Mouse (Mus musculus): Measurements from ENCODE around the gene Tyms.
"Not testable (repeated sequence)": the region's sequence is repeated elsewhere in the genome, so short reads cannot be mapped to it uniquely, and the experiment has no call there.

Tyms gene

DNA sequence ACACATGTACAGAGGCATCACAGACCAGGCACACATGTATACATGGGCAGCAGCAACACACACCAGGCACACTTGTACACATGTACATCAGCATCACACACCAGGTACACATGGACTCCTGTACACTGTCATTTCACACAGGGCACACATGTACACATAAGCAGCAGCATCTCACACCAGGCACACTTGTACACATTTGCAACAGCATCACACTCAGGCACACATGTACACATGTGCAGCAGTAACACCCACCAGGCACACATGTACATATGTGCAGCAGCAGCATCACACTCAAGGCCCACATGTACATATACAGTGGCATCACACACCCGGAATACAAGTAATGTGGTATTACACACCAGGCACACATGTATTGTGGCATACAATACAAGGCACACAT lies 24.8 kb upstream of the Tyms start:
- no peak for DNase-seq

- DNase-seq, result no peak
Measured at GRCm38 (mm10) chr5:30095731-30096130, 22.3 kb upstream of the Tyms start.

DNA sequence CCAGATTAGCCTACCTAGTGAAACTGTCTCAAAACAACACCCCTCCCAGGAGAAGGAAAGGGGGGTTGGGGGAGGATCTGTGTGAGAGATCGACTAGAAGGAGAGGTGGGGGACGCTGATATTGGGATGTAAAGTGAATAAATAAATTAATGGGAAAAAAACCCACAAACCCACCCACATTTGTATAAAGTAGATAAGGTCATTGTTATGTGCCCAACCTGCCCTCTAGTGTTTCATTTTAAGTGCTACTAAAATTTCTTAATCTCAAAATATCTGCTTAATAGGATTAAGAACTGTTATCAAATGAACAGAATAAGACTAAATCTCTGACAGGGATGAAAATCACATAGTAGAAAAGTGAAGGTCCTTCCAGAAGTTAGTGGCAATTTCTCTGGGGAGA lies 21.0 kb upstream of the Tyms start:
- no peak for DNase-seq

DNA sequence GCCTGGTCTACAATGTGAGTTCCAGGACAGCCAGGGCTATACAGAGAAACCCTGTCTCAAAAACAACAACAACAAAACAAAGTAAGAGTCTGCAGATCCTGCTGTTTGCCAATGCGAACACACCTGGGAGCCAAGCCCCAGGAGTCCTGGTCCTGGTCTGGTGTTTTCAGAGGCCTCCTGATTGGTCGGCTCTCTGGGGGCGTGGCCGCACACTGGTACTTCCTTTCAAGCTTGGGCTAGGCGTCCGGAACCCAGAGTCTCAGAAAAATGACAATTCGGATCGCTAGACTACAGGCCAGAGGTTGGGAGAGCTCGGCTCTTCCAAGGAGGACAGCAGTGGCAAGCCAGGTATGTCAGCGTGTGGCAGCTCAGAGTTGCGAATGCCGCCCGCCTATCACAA lies 19.3 kb upstream of the Tyms start:
- no peak for DNase-seq

GRCm38 (mm10) chr5:30072377-30072776 lies 1.0 kb downstream of the Tyms start:
- no peak for DNase-seq

GRCm38 (mm10) chr5:30071677-30072076 lies 1.7 kb downstream of the Tyms start:
- no peak for DNase-seq

- DNase-seq, result peak; percentile 43 to 59
Measured at GRCm38 (mm10) chr5:30067726-30068125, 5.7 kb downstream of the Tyms start.

DNA sequence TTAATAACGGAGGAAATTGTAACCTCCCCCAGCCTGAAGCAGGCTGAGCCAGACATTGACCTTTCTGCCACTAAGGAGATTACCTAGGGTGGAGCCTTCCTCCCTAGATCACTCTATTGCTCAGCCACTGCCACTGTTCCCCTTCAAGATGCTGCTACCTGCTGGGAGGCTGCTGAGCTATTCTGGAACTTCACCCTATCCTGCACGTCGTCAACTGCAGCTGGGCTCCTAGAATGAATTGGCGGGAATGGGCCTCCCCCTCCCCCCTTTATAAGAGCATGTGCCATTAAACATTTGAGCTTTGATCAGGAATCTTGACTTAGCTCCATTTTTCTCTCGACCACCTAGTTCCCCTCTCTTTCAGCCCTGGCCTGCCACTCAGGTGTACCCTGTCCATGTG lies 13.8 kb downstream of the Tyms start:
- not testable (repeated sequence) for DNase-seq

GRCm38 (mm10) chr5:30058216-30058731 lies 15.1 kb downstream of the Tyms start:
- no peak for DNase-seq

- not testable (repeated sequence) for DNase-seq
Measured at GRCm38 (mm10) chr5:30039841-30040240, 33.6 kb downstream of the Tyms start.

DNA sequence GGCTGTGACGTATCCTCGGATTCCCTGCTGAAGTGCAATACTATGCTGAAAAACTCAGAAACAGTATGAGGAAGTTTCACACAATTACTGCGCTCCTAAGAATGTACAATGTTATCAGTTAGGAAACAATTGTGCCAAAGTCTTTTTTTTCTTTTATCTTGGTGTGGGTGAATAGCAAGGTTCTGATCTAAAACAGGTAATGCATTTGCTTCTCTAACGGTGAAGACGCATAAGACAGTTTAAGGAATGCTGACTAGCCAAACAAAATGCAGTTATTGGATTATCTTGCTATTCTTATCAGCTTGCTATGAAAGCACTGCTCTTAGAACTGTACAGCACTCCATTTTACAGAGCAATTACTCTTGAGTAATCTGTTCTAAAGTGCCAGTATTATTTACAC lies 34.1 kb downstream of the Tyms start:
- DNase-seq, result not testable (repeated sequence)

DNA sequence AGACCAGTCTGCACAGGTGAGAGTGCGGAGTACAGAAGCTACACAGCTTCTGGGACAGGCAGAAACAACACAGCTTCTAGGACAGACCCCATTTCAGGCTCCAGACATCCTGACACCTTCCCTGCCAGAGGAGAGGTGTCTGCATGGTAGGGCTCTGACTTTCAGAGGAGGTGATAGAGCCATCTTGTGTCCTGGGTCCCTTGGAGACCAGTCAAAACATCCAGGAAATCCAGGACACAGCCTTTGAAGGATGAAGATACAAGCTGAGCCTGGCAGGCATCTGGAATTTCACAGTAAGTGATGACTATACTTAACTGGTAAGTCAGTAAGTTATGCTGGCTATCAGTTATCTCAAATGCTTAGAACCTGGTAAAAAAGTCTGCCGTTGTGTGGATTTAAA lies 36.3 kb downstream of the Tyms start:
- not testable (repeated sequence) for DNase-seq

DNA sequence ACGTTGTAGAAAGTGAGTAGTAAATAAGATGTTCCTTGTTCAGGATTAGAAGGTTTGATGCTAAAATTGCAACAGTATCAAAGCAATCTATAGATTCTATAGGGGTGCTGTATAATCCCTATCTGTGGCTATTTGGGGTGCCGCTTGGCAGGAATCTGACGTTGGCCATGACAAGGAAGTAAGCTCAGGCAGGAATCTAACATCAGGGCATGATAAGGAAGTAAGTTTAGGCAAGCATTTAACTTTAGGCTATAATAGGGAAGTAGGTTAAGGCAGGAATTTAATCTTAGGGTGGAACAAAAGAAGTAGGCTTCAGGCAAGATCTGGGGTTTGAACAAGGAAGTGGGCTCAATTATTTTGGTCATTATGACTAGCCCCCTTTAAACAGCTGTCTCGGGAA lies 37.6 kb downstream of the Tyms start:
- DNase-seq, result not testable (repeated sequence)

DNA sequence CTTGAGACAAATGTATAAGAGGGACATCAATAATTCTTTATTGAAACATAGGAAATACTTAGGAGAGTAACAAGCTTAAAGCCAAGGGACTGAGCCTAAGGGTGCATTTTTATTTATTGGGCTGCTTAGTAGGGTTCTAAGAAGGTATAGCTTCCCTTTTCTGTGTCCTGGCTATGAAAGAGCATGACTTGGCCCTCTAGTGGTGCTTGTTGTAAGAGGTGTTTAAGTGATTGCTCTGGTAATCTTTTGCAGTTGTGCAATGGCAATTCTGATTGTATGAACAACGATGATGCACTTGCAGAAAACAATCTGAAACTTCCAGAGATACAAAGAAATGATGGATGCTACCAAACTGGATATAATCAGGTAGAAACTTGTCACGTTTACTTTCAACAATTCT lies 58.8 kb downstream of the Tyms start:
- DNase-seq, result no peak

DNA sequence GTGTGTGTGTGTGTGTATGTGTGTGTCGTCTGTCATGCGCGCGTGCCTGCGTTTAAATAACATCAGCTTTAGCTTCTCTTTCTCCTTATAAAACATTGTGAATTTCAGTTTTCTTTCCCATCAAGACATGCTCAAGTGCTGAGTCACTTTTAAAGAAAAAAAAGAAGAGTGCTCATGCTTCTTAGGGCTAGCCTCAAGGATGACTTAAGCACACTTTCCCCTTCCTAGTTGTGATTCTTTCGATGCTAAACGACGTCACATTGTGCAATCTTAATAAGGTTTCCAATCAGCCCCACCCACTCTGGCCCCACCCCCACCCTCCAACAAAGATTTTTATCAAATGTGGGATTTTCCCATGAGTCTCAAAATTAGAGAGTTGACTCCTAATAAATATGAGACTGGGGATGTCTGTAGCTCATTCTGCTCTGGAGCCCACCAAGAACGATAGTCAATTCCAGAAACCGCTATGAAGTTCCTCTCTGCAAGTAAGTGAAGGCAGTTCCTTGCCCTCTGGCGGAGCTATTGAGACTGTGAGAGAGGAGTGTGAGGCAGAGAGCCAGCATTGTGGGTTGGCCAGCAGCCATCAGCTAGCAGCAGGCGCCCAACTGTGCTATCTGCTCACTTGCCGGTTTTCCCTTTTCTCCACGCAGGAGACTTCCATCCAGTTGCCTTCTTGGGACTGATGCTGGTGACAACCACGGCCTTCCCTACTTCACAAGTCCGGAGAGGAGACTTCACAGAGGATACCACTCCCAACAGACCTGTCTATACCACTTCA lies 60.5 kb downstream of the Tyms start, which contains the start of gene Il6:
Gene Il6 (plus strand): TSS at position 389 of the 778 bp plus-strand sequence.
- DNase-seq, result peak; percentile 91 to 92
